Mouse (Mus musculus) T-helper 2 cell (primary cell): ENCODE measurements around the gene Nfkbib.

ENCODE experiments used
- in situ Hi-C: fragments of 300-600 bp; cut with MboI, MseI; formaldehyde crosslinking; loops from one replicate; pipeline ENCODE4 v1.15.1; 2025; ENCODE audit warnings: high pct_unique_total_duplicates

Gene Nfkbib

GRCm38 (mm10) chr7:28767462-28767965 is at the start of gene Nfkbib:
Gene Nfkbib (minus strand): TSS chr7:28767512.
- in situ Hi-C loops: no loop called here

- in situ Hi-C loops: no loop called here
These were observed 49.6 kb upstream of the Nfkbib start for GRCm38 (mm10) chr7:28816920-28817319.

GRCm38 (mm10) chr7:28816201-28816600 is 48.9 kb upstream of the Nfkbib start:
- in situ Hi-C loops: no loop called here

- in situ Hi-C loops: no loop called here
These were observed 47.9 kb upstream of the Nfkbib start for GRCm38 (mm10) chr7:28815230-28815629.

GRCm38 (mm10) chr7:28814306-28815034 is 47.2 kb upstream of the Nfkbib start:
- in situ Hi-C loops: no loop called here

GRCm38 (mm10) chr7:28812949-28813348 is 45.6 kb upstream of the Nfkbib start:
- in situ Hi-C loops: no loop called here

- in situ Hi-C loops: no loop called here
These were observed 45.1 kb upstream of the Nfkbib start for GRCm38 (mm10) chr7:28812436-28812835.

GRCm38 (mm10) chr7:28811640-28812275 is 44.4 kb upstream of the Nfkbib start:
- in situ Hi-C loops: no loop called here

GRCm38 (mm10) chr7:28811228-28811627 is 43.9 kb upstream of the Nfkbib start:
- in situ Hi-C loops: no loop called here

GRCm38 (mm10) chr7:28810107-28811066 is 43.1 kb upstream of the Nfkbib start:
- in situ Hi-C loops: no loop called here

GRCm38 (mm10) chr7:28809401-28810089 is 42.2 kb upstream of the Nfkbib start:
- in situ Hi-C loops: no loop called here

GRCm38 (mm10) chr7:28808957-28809393 is 41.7 kb upstream of the Nfkbib start:
- in situ Hi-C loops: no loop called here

GRCm38 (mm10) chr7:28808221-28808941 is 41.1 kb upstream of the Nfkbib start, which contains the start of gene Hnrnpl:
Gene Hnrnpl (plus strand): TSS chr7:28808541.
- in situ Hi-C loops: no loop called here

- in situ Hi-C loops: no loop called here
These were observed 40.4 kb upstream of the Nfkbib start for GRCm38 (mm10) chr7:28807641-28808220.

GRCm38 (mm10) chr7:28806869-28807268 is 39.6 kb upstream of the Nfkbib start:
- in situ Hi-C loops: no loop called here

GRCm38 (mm10) chr7:28803756-28804155 is 36.4 kb upstream of the Nfkbib start:
- in situ Hi-C loops: no loop called here

GRCm38 (mm10) chr7:28802846-28803588 is 35.7 kb upstream of the Nfkbib start:
- in situ Hi-C loops: no loop called here

- in situ Hi-C loops: no loop called here
These were observed 34.8 kb upstream of the Nfkbib start for GRCm38 (mm10) chr7:28801901-28802670.

GRCm38 (mm10) chr7:28801451-28801850 is 34.1 kb upstream of the Nfkbib start:
- in situ Hi-C loops: no loop called here
